Mouse (Mus musculus): ENCODE data around the gene Cemip2. TPM values are rescaled to one million over a fixed set of nuclear protein-coding genes. Genes with fewer than 3 reads are reported as not detected.

Gene Cemip2
- polyA plus RNA-seq, 1 experiment from 2014 or later = 52.2 TPM

DNA sequence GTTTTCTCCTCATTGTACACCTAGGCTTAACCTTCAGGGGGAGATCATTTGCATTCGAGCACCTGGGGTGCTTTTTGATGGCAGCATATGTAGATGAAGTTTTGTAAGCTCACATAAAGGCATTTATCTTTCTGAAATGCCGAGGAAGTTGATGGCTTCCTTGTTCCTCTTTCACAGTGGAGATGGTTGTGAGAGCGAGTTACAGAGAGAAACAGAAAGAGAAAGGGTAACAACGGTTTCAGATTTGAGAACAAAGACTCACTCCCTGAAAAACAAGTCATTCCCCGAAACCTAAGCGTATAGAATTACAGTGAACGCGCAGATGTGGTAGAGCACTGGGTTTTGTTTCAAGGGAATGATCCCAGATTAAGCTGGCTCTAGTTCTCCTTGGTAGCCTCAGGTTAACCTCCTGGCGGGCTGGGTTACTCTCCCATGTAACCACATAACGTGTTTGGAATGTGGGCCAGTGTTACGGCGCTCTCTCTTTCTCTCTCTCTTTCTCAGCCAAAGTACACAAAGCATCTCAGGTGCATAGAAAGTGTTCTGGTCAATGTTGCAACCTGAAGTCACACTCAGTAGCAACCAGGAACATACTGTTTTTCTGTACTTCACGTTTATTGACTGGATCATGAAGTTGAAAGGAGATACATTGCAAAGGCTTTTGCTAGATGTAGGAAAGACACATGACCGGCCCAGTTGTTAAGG lies 40.0 kb downstream of the Cemip2 start:
- ATAC-seq (replicated peaks; ENCODE audit: insufficient number of reproducible peaks, low FRiP score, low TSS enrichment, low read depth) (no peak; the same call in 1 of the 2 replicates), DNase-seq (ENCODE audit: low spot score) (peak; percentile 24)
- no peaks in the 10 kb centered on the region for H3K4me1 ChIP-seq (ENCODE audit: control insufficient read depth, insufficient read depth, low read length)
- H3K9me3 ChIP-seq (replicated peaks; ENCODE audit: control insufficient read depth, low read length) = no peaks in the 10 kb centered on the region
- no peak overlapping the region for H3K4me2 ChIP-seq (ENCODE audit: low read depth, low read length)
- H3K9ac ChIP-seq (replicated peaks; ENCODE audit: low read length) = no peak overlapping the region
- no peak overlapping the region for H3K27ac ChIP-seq (replicated peaks; ENCODE audit: low read depth, low read length)
- H3K4me3 ChIP-seq (ENCODE audit: low read depth, low read length) = no peak overlapping the region
- no peaks in the 10 kb centered on the region for H3K27me3 ChIP-seq (ENCODE audit: control insufficient read depth, insufficient read depth, low read length)
- 74% methylated on average over 14 of the region's 14 CpGs for WGBS
- H3K36me3 ChIP-seq (replicated peaks; ENCODE audit: control insufficient read depth, insufficient read depth, low read depth, low read length) = peaks cover 7% of the 10 kb centered on the region

DNA sequence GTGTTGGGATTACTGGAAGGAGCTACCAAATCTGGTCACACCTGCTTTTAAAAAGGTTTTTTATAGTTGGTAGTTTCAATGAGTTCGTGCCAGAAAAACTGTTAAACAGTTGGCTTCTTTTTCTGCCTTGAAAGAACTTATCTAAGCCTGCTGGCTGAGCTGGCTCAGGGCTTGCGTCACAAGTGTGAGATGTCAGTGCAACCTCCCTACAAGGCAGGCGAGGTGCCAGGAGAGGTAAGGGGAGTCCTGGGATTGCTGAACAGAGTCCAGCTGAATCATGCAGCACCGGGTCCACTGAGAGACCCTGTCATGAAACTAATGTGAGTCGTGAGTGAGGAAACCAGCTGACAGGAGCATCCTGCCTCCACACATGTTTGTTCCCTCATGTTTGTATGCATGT lies 41.4 kb downstream of the Cemip2 start:
- no peak for ATAC-seq (replicated peaks; ENCODE audit: insufficient number of reproducible peaks, low FRiP score, low TSS enrichment, low read depth)
- Histone ChIP-seq H3K27ac (replicated peaks; ENCODE audit: low read depth, low read length) (no peak overlapping the region), H3K4me2 (ENCODE audit: low read depth, low read length) (no peak overlapping the region), H3K9ac (replicated peaks; ENCODE audit: low read length) (no peak overlapping the region), H3K4me3 (ENCODE audit: low read depth, low read length) (no peak overlapping the region), H3K36me3 (replicated peaks; ENCODE audit: control insufficient read depth, insufficient read depth, low read depth, low read length) (peaks cover 9% of the 10 kb centered on the region), H3K4me1 (ENCODE audit: control insufficient read depth, insufficient read depth, low read length) (no peaks in the 10 kb centered on the region), H3K9me3 (replicated peaks; ENCODE audit: control insufficient read depth, low read length) (no peaks in the 10 kb centered on the region), H3K27me3 (ENCODE audit: control insufficient read depth, insufficient read depth, low read length) (no peaks in the 10 kb centered on the region)
- no peak for DNase-seq (ENCODE audit: low spot score)
- WGBS = 84% methylated on average over 5 of the region's 5 CpGs

DNA sequence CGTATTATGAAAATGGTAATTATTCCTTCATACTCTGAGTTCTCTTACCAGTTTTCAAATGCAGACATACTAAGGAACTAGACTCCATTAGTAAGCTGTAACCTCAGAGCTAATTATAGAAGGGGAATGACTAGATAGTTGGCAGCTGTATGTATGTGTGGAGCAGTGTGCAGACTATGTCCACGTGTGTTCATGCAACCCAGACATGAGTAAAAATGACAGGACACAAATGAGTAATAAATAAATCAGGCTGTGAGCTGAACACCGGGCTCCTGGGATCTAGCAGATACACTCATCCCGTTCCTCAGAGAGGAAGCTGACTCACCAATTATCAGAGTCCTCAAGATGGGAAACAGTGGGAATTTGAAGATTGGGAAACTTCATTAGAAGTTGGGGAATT lies 42.0 kb downstream of the Cemip2 start:
- Histone ChIP-seq H3K9me3 (replicated peaks; ENCODE audit: control insufficient read depth, low read length) (no peaks in the 10 kb centered on the region), H3K27ac (replicated peaks; ENCODE audit: low read depth, low read length) (no peak overlapping the region), H3K4me2 (ENCODE audit: low read depth, low read length) (no peak overlapping the region), H3K4me1 (ENCODE audit: control insufficient read depth, insufficient read depth, low read length) (no peaks in the 10 kb centered on the region), H3K9ac (replicated peaks; ENCODE audit: low read length) (no peak overlapping the region), H3K36me3 (replicated peaks; ENCODE audit: control insufficient read depth, insufficient read depth, low read depth, low read length) (peaks cover 9% of the 10 kb centered on the region), H3K4me3 (ENCODE audit: low read depth, low read length) (no peak overlapping the region), H3K27me3 (ENCODE audit: control insufficient read depth, insufficient read depth, low read length) (no peaks in the 10 kb centered on the region)
- 81% methylated on average over 4 of the region's 4 CpGs for WGBS
- DNase-seq (ENCODE audit: low spot score) (no peak), ATAC-seq (replicated peaks; ENCODE audit: insufficient number of reproducible peaks, low FRiP score, low TSS enrichment, low read depth) (no peak)

- Histone ChIP-seq H3K27ac (replicated peaks; ENCODE audit: low read depth, low read length) (no peak overlapping the region), H3K4me3 (ENCODE audit: low read depth, low read length) (no peak overlapping the region), H3K4me2 (ENCODE audit: low read depth, low read length) (no peak overlapping the region), H3K36me3 (replicated peaks; ENCODE audit: control insufficient read depth, insufficient read depth, low read depth, low read length) (peaks cover 4% of the 10 kb centered on the region; the same call in 1 of the 2 replicates), H3K4me1 (ENCODE audit: control insufficient read depth, insufficient read depth, low read length) (no peaks in the 10 kb centered on the region), H3K9me3 (replicated peaks; ENCODE audit: control insufficient read depth, low read length) (no peaks in the 10 kb centered on the region), H3K27me3 (ENCODE audit: control insufficient read depth, insufficient read depth, low read length) (no peaks in the 10 kb centered on the region), H3K9ac (replicated peaks; ENCODE audit: low read length) (no peak overlapping the region)
- no peak for DNase-seq (ENCODE audit: low spot score)
- WGBS = 79% methylated on average over 6 of the region's 6 CpGs
- no peak for ATAC-seq (replicated peaks; ENCODE audit: insufficient number of reproducible peaks, low FRiP score, low TSS enrichment, low read depth)
Observed at GRCm38 (mm10) chr19:21821877-21822276, 43.7 kb downstream of the Cemip2 start.

DNA sequence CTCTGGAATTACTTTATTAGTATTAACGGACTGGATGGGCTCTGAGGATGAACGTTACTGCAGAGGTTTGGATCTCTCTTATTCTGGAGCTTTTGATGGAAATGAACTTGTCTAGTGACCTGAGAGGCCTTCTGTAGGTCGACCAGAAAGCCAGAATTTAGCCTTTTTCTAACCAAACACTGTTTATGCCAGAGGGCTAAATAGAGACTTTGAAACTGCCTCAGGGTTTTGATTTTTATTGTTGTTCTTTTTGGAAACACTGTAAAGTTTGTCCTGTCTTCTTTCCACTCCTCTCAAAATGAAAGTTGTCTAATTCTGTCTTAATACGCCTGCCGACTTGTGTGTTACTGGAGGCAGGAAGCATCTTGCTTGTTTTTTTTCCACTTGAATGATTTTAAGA lies 46.0 kb downstream of the Cemip2 start:
- Histone ChIP-seq H3K27me3 (ENCODE audit: control insufficient read depth, insufficient read depth, low read length) (no peaks in the 10 kb centered on the region), H3K4me3 (ENCODE audit: low read depth, low read length) (no peak overlapping the region), H3K9ac (replicated peaks; ENCODE audit: low read length) (no peak overlapping the region), H3K9me3 (replicated peaks; ENCODE audit: control insufficient read depth, low read length) (no peaks in the 10 kb centered on the region), H3K4me1 (ENCODE audit: control insufficient read depth, insufficient read depth, low read length) (no peaks in the 10 kb centered on the region), H3K36me3 (replicated peaks; ENCODE audit: control insufficient read depth, insufficient read depth, low read depth, low read length) (peaks cover 2% of the 10 kb centered on the region; the same call in 1 of the 2 replicates), H3K4me2 (ENCODE audit: low read depth, low read length) (no peak overlapping the region), H3K27ac (replicated peaks; ENCODE audit: low read depth, low read length) (no peak overlapping the region)
- WGBS = 94% methylated on average over 5 of the region's 5 CpGs
- ATAC-seq (replicated peaks; ENCODE audit: insufficient number of reproducible peaks, low FRiP score, low TSS enrichment, low read depth) (no peak), DNase-seq (ENCODE audit: low spot score) (no peak)

DNA sequence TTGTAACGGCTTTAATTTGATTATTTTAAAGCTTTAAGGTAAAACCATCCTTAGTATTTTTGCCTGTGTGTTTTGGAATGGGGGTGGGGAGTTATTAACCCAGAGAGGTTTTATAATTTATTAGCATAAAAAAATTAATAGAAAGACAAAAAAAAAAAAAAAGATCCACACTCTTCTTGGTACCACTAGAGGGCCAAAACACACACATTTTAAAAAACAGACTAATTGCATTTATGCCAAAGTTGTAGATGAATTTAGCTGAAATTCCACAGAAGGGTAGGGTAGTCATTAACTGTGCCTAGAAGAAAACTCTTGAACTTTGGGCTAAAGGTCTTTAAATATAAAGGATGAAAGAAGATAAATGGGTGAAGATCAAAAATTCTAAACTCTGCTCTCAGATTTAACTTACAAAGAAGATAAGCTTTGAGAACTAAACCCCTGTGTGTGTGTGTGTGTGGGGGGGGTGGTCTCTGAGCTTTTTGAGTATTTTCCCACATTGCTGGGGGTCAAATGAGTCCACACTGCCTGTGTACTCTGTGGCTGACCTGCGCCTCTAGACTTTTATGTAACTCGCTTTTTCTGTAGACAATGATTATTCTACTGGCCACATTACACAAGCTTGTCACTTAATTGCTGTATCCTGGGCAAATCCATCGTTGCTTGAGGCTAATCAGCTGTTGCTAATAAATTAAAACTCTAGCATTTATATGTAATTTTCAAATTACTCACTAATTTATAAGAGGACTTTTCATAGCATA lies 47.2 kb downstream of the Cemip2 start:
- no peak for DNase-seq (ENCODE audit: low spot score)
- Histone ChIP-seq H3K27me3 (ENCODE audit: control insufficient read depth, insufficient read depth, low read length) (no peaks in the 10 kb centered on the region), H3K4me1 (ENCODE audit: control insufficient read depth, insufficient read depth, low read length) (no peaks in the 10 kb centered on the region), H3K9me3 (replicated peaks; ENCODE audit: control insufficient read depth, low read length) (no peaks in the 10 kb centered on the region), H3K27ac (replicated peaks; ENCODE audit: low read depth, low read length) (no peak overlapping the region), H3K36me3 (replicated peaks; ENCODE audit: control insufficient read depth, insufficient read depth, low read depth, low read length) (peaks cover 2% of the 10 kb centered on the region; the same call in 1 of the 2 replicates), H3K4me3 (ENCODE audit: low read depth, low read length) (no peak overlapping the region), H3K4me2 (ENCODE audit: low read depth, low read length) (no peak overlapping the region), H3K9ac (replicated peaks; ENCODE audit: low read length) (no peak overlapping the region)
- 62% methylated on average over 4 of the region's 4 CpGs for WGBS
- no peak for ATAC-seq (replicated peaks; ENCODE audit: insufficient number of reproducible peaks, low FRiP score, low TSS enrichment, low read depth)

DNA sequence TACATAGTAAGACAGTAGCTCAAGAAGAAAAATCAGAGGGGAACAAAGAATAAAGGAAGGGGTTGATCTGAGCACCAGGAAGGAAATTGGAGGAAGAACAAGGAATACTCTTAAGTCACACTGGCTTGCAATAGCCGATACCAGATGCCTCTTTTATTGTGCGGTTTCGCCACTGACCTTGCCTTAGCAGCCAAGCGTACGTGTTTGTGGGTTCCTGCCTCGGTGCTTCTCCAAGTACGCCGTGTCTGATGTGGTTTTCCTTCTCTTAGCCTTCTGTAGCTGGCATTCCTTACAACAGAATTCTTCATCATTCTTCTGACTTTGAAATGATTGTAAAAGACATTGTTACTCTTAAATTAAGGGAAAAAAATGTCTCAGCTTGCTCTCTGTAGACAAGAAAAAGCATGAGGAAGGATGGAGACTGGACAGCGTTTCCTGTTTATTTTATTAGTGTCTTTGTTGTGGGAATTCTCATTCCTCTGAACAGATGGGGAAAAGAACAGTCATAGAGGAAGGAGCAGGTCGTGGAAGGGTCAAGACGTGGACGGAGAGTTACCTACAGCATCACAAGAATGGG lies 55.4 kb downstream of the Cemip2 start:
- H3K27me3 ChIP-seq (ENCODE audit: control insufficient read depth, insufficient read depth, low read length) = no peaks in the 10 kb centered on the region
- H3K4me2 ChIP-seq (ENCODE audit: low read depth, low read length) = no peak overlapping the region
- 78% methylated on average over 12 of the region's 12 CpGs for WGBS
- H3K36me3 ChIP-seq (replicated peaks; ENCODE audit: control insufficient read depth, insufficient read depth, low read depth, low read length) = peaks cover 5% of the 10 kb centered on the region
- no peak overlapping the region for H3K9ac ChIP-seq (replicated peaks; ENCODE audit: low read length)
- DNase-seq (ENCODE audit: low spot score) = no peak
- no peak for ATAC-seq (replicated peaks; ENCODE audit: insufficient number of reproducible peaks, low FRiP score, low TSS enrichment, low read depth)
- no peaks in the 10 kb centered on the region for H3K4me1 ChIP-seq (ENCODE audit: control insufficient read depth, insufficient read depth, low read length)
- no peak overlapping the region for H3K27ac ChIP-seq (replicated peaks; ENCODE audit: low read depth, low read length)
- no peaks in the 10 kb centered on the region for H3K9me3 ChIP-seq (replicated peaks; ENCODE audit: control insufficient read depth, low read length)
- no peak overlapping the region for H3K4me3 ChIP-seq (ENCODE audit: low read depth, low read length)

GRCm38 (mm10) chr19:21834952-21835351 lies 56.8 kb downstream of the Cemip2 start:
- no peak overlapping the region for H3K27ac ChIP-seq (replicated peaks; ENCODE audit: low read depth, low read length)
- ATAC-seq (replicated peaks; ENCODE audit: insufficient number of reproducible peaks, low FRiP score, low TSS enrichment, low read depth) = no peak
- no peaks in the 10 kb centered on the region for H3K27me3 ChIP-seq (ENCODE audit: control insufficient read depth, insufficient read depth, low read length)
- H3K4me3 ChIP-seq (ENCODE audit: low read depth, low read length) = no peak overlapping the region
- H3K4me1 ChIP-seq (ENCODE audit: control insufficient read depth, insufficient read depth, low read length) = no peaks in the 10 kb centered on the region
- no peak for DNase-seq (ENCODE audit: low spot score)
- H3K9me3 ChIP-seq (replicated peaks; ENCODE audit: control insufficient read depth, low read length) = no peaks in the 10 kb centered on the region
- no peak overlapping the region for H3K4me2 ChIP-seq (ENCODE audit: low read depth, low read length)
- WGBS = 88% methylated on average over 7 of the region's 7 CpGs
- H3K9ac ChIP-seq (replicated peaks; ENCODE audit: low read length) = no peak overlapping the region
- peaks cover 5% of the 10 kb centered on the region for H3K36me3 ChIP-seq (replicated peaks; ENCODE audit: control insufficient read depth, insufficient read depth, low read depth, low read length)

Measured in embryonic facial prominence, embryonic 11.5 days (tissue).